Mouse (Mus musculus): ENCODE data around the gene Gm813. TPM values are rescaled to one million over a fixed set of nuclear protein-coding genes. Genes with fewer than 3 reads are reported as not detected.
"Not testable (repeated sequence)": the region's sequence is repeated elsewhere in the genome, so short reads cannot be mapped to it uniquely, and the experiment has no call there.

The Gm813 gene
- not detected in 2 replicates for polyA plus RNA-seq (2015; fragmentation: Nextera tagmentation; extraction: Ambion mirVana)

GRCm38 (mm10) chr16:58616878-58617277, at the start of gene Gm813:
Gm813 (minus strand) TSS chr16:58616978.
- no peaks in the 10 kb centered on the region for H3K27me3 ChIP-seq

GRCm38 (mm10) chr16:58665137-58665536, 48.4 kb upstream of the Gm813 start:
- not testable (repeated sequence) for H3K4me3 ChIP-seq; H3K9me3 ChIP-seq; H3K9ac ChIP-seq; H3K4me1 ChIP-seq (replicated peaks); H3K36me3 ChIP-seq; H3K4me2 ChIP-seq; H3K27me3 ChIP-seq; H3K27ac ChIP-seq (replicated peaks); ATAC-seq (ENCODE audit: low FRiP score, low read depth)

More at GRCm38 (mm10) chr16:58616878-58617277, at the start of gene Gm813:
- ATAC-seq (ENCODE audit: low FRiP score, low read depth), result no peak
- H3K9ac ChIP-seq, result no peak within 1 kb of the TSS
- no peak within 1 kb of the TSS for H3K4me2 ChIP-seq
- H3K9me3 ChIP-seq, result no peaks in the 10 kb centered on the region
- 94% methylated on average over 6 of the region's 6 CpGs for WGBS
- H3K4me1 ChIP-seq (replicated peaks), result no peaks in the 10 kb centered on the region
- no peak within 1 kb of the TSS for H3K27ac ChIP-seq (replicated peaks)
- no peaks in the 10 kb centered on the region for H3K36me3 ChIP-seq
- no peak within 1 kb of the TSS for H3K4me3 ChIP-seq

- Histone ChIP-seq H3K9ac (no peak overlapping the region), H3K4me2 (no peak overlapping the region), H3K27me3 (no peaks in the 10 kb centered on the region), H3K9me3 (no peaks in the 10 kb centered on the region), H3K4me3 (no peak overlapping the region), H3K36me3 (no peaks in the 10 kb centered on the region), H3K4me1 (replicated peaks) (no peaks in the 10 kb centered on the region), H3K27ac (replicated peaks) (no peak overlapping the region)
- 99% methylated on average over 2 of the region's 2 CpGs for WGBS
- no peak for ATAC-seq (ENCODE audit: low FRiP score, low read depth)
These were observed 47.0 kb upstream of the Gm813 start for GRCm38 (mm10) chr16:58663816-58664215.

- no peak overlapping the region for H3K9ac ChIP-seq
- no peaks in the 10 kb centered on the region for H3K36me3 ChIP-seq
- H3K27me3 ChIP-seq, result no peaks in the 10 kb centered on the region
- no peak overlapping the region for H3K27ac ChIP-seq (replicated peaks)
- H3K9me3 ChIP-seq, result no peaks in the 10 kb centered on the region
- H3K4me2 ChIP-seq, result no peak overlapping the region
- no peaks in the 10 kb centered on the region for H3K4me1 ChIP-seq (replicated peaks)
- WGBS, result 68% methylated on average over 5 of the region's 5 CpGs
- ATAC-seq (ENCODE audit: low FRiP score, low read depth), result peak; percentile 77
- no peak overlapping the region for H3K4me3 ChIP-seq
These were observed 46.2 kb upstream of the Gm813 start for GRCm38 (mm10) chr16:58663021-58663420.

- Histone ChIP-seq H3K4me3 (no peak overlapping the region), H3K4me2 (no peak overlapping the region), H3K36me3 (no peaks in the 10 kb centered on the region), H3K27ac (replicated peaks) (no peak overlapping the region), H3K4me1 (replicated peaks) (no peaks in the 10 kb centered on the region), H3K9ac (no peak overlapping the region), H3K9me3 (no peaks in the 10 kb centered on the region), H3K27me3 (no peaks in the 10 kb centered on the region)
- ATAC-seq (ENCODE audit: low FRiP score, low read depth), result no peak
These were observed 45.6 kb upstream of the Gm813 start for GRCm38 (mm10) chr16:58662287-58662791.

GRCm38 (mm10) chr16:58661826-58662225, 45.0 kb upstream of the Gm813 start:
- Histone ChIP-seq H3K9ac (no peak overlapping the region), H3K4me2 (no peak overlapping the region), H3K36me3 (no peaks in the 10 kb centered on the region), H3K27ac (replicated peaks) (no peak overlapping the region), H3K4me3 (no peak overlapping the region), H3K9me3 (no peaks in the 10 kb centered on the region), H3K27me3 (no peaks in the 10 kb centered on the region), H3K4me1 (replicated peaks) (no peaks in the 10 kb centered on the region)
- no peak for ATAC-seq (ENCODE audit: low FRiP score, low read depth)
- 78% methylated on average over 5 of the region's 5 CpGs for WGBS

GRCm38 (mm10) chr16:58658668-58659067, 41.9 kb upstream of the Gm813 start:
- 93% methylated on average over 6 of the region's 6 CpGs for WGBS
- no peak for ATAC-seq (ENCODE audit: low FRiP score, low read depth)
- no peaks in the 10 kb centered on the region for H3K9me3 ChIP-seq

GRCm38 (mm10) chr16:58656526-58656925, 39.7 kb upstream of the Gm813 start:
- Histone ChIP-seq H3K27me3 (no peaks in the 10 kb centered on the region), H3K4me2 (no peak overlapping the region), H3K4me3 (no peak overlapping the region), H3K27ac (replicated peaks) (no peak overlapping the region), H3K9ac (no peak overlapping the region), H3K9me3 (no peaks in the 10 kb centered on the region), H3K36me3 (no peaks in the 10 kb centered on the region), H3K4me1 (replicated peaks) (no peaks in the 10 kb centered on the region)
- WGBS, result 91% methylated on average over 4 of the region's 4 CpGs
- no peak for ATAC-seq (ENCODE audit: low FRiP score, low read depth)

More at GRCm38 (mm10) chr16:58658668-58659067, 41.9 kb upstream of the Gm813 start:
- Histone ChIP-seq H3K4me2 (no peak overlapping the region), H3K4me1 (replicated peaks) (no peaks in the 10 kb centered on the region), H3K4me3 (no peak overlapping the region), H3K27ac (replicated peaks) (no peak overlapping the region), H3K27me3 (no peaks in the 10 kb centered on the region), H3K36me3 (no peaks in the 10 kb centered on the region), H3K9ac (no peak overlapping the region)

GRCm38 (mm10) chr16:58655751-58656150, 39.0 kb upstream of the Gm813 start:
- no peak for ATAC-seq (ENCODE audit: low FRiP score, low read depth)

GRCm38 (mm10) chr16:58649979-58650378, 33.2 kb upstream of the Gm813 start:
- 97% methylated on average over 10 of the region's 10 CpGs for WGBS

More at GRCm38 (mm10) chr16:58655751-58656150, 39.0 kb upstream of the Gm813 start:
- Histone ChIP-seq H3K9ac (no peak overlapping the region), H3K4me3 (no peak overlapping the region), H3K27me3 (no peaks in the 10 kb centered on the region), H3K9me3 (no peaks in the 10 kb centered on the region), H3K27ac (replicated peaks) (no peak overlapping the region), H3K4me1 (replicated peaks) (no peaks in the 10 kb centered on the region), H3K36me3 (no peaks in the 10 kb centered on the region), H3K4me2 (no peak overlapping the region)

GRCm38 (mm10) chr16:58638689-58639175, 22.0 kb upstream of the Gm813 start, which contains the start of gene E330017A01Rik:
E330017A01Rik (minus strand) TSS chr16:58638739.
- Histone ChIP-seq H3K4me2 (no peak within 1 kb of the TSS), H3K27me3 (no peaks in the 10 kb centered on the region), H3K36me3 (no peaks in the 10 kb centered on the region), H3K9ac (no peak within 1 kb of the TSS), H3K4me1 (replicated peaks) (no peaks in the 10 kb centered on the region), H3K27ac (replicated peaks) (no peak within 1 kb of the TSS), H3K9me3 (no peaks in the 10 kb centered on the region), H3K4me3 (no peak within 1 kb of the TSS)
- WGBS, result 91% methylated on average over 3 of the region's 3 CpGs
- ATAC-seq (ENCODE audit: low FRiP score, low read depth), result no peak

More at GRCm38 (mm10) chr16:58649979-58650378, 33.2 kb upstream of the Gm813 start:
- no peaks in the 10 kb centered on the region for H3K9me3 ChIP-seq
- H3K4me1 ChIP-seq (replicated peaks), result no peaks in the 10 kb centered on the region
- no peaks in the 10 kb centered on the region for H3K27me3 ChIP-seq
- no peak overlapping the region for H3K4me2 ChIP-seq
- H3K4me3 ChIP-seq, result no peak overlapping the region
- no peaks in the 10 kb centered on the region for H3K36me3 ChIP-seq
- no peak overlapping the region for H3K27ac ChIP-seq (replicated peaks)
- ATAC-seq (ENCODE audit: low FRiP score, low read depth), result no peak
- no peak overlapping the region for H3K9ac ChIP-seq

- 85% methylated on average over 7 of the region's 7 CpGs for WGBS
- no peaks in the 10 kb centered on the region for H3K36me3 ChIP-seq
- H3K4me1 ChIP-seq (replicated peaks), result no peaks in the 10 kb centered on the region
These were observed 21.2 kb upstream of the Gm813 start for GRCm38 (mm10) chr16:58638016-58638415.

GRCm38 (mm10) chr16:58637448-58637847, 20.7 kb upstream of the Gm813 start:
- Histone ChIP-seq H3K9ac (no peak overlapping the region), H3K4me2 (no peak overlapping the region), H3K36me3 (no peaks in the 10 kb centered on the region), H3K27ac (replicated peaks) (no peak overlapping the region), H3K27me3 (no peaks in the 10 kb centered on the region), H3K4me3 (no peak overlapping the region), H3K9me3 (no peaks in the 10 kb centered on the region), H3K4me1 (replicated peaks) (no peaks in the 10 kb centered on the region)
- WGBS, result 84% methylated on average over 4 of the region's 4 CpGs
- ATAC-seq (ENCODE audit: low FRiP score, low read depth), result no peak

More at GRCm38 (mm10) chr16:58638016-58638415, 21.2 kb upstream of the Gm813 start:
- no peak overlapping the region for H3K27ac ChIP-seq (replicated peaks)
- no peak for ATAC-seq (ENCODE audit: low FRiP score, low read depth)
- H3K9me3 ChIP-seq, result no peaks in the 10 kb centered on the region
- no peak overlapping the region for H3K4me2 ChIP-seq
- no peak overlapping the region for H3K9ac ChIP-seq
- no peaks in the 10 kb centered on the region for H3K27me3 ChIP-seq
- H3K4me3 ChIP-seq, result no peak overlapping the region
